Mouse (Mus musculus) heart, embryonic 13.5 days (tissue): ENCODE data around the gene Vps72. TPM values are rescaled to one million over a fixed set of nuclear protein-coding genes. Genes with fewer than 3 reads are reported as not detected.
A peak's percentile ranks its signal among the peaks of the same experiment; 100 is the strongest.

ENCODE experiments used
- ATAC-seq: fragments of 200-750 bp; cut with Nextera tagmentation; 2 replicates; pipeline ENCODE4 v1.8.0; 2017; ENCODE audit warnings: moderate TSS enrichment; ENCODE audit not compliant: insufficient number of reproducible peaks, low FRiP score, low TSS enrichment; ENCODE audit errors: extremely low read depth
- H3K27ac ChIP-seq: fragments of 300-500 bp; sonication (generic); replicated peaks from 2 replicates; pipeline ENCODE4 v1.5.1; 2015; ENCODE audit warnings: moderate library complexity, mild to moderate bottlenecking, inconsistent platforms
- H3K27me3 ChIP-seq: fragments of 300-500 bp; sonication (generic); replicated peaks from 2 replicates; pipeline ENCODE4 v1.6.1; 2015; ENCODE audit warnings: mild to moderate bottlenecking, inconsistent platforms
- H3K36me3 ChIP-seq: fragments of 300-500 bp; sonication (generic); 2 replicates; pipeline ENCODE4 v1.6.1; 2015; ENCODE audit warnings: mild to moderate bottlenecking, inconsistent platforms
- H3K4me1 ChIP-seq: fragments of 300-500 bp; sonication (generic); 2 replicates; pipeline ENCODE4 v1.6.1; 2015; ENCODE audit warnings: inconsistent platforms
- H3K4me2 ChIP-seq: fragments of 300-500 bp; sonication (generic); 2 replicates; pipeline ENCODE4 v1.6.1; 2015; ENCODE audit warnings: inconsistent platforms, mild to moderate bottlenecking, moderate library complexity
- H3K4me3 ChIP-seq: fragments of 300-500 bp; sonication (generic); 2 replicates; pipeline ENCODE4 v1.5.1; 2015; ENCODE audit warnings: moderate library complexity, mild to moderate bottlenecking, inconsistent platforms
- H3K9ac ChIP-seq: fragments of 300-500 bp; sonication (generic); 2 replicates; pipeline ENCODE4 v1.6.1; 2015; ENCODE audit warnings: inconsistent platforms, mild to moderate bottlenecking, moderate library complexity
- H3K9me3 ChIP-seq: fragments of 300-500 bp; sonication (generic); 2 replicates; pipeline ENCODE4 v1.6.1; 2016; ENCODE audit warnings: inconsistent platforms
- WGBS: fragments of 180-500 bp; shearing (Covaris S2); methylation state at CpG from one replicate; pipeline ENCODE4 v1.1.7; 2015; ENCODE audit warnings: mixed read lengths; 5-methylcytosine and 5-hydroxymethylcytosine counted together
- polyA plus RNA-seq: library from polyadenylated mRNA; unstranded; fragments of >200 nt; fragmentation: Nextera tagmentation; extraction: Ambion mirVana; gene quantifications from 2 replicates; pipeline ENCODE4 v1.2.1, GENCODE M21; 2015

Gene Vps72
- 98.9 and 100.0 TPM in 2 replicates for polyA plus RNA-seq

GRCm38 (mm10) chr3:95110911-95111726 lies at the start of gene Vps72:
Vps72 (plus strand) TSS chr3:95111022.
- peaks cover 21% of the 10 kb centered on the region for H3K36me3 ChIP-seq
- under 1% methylated on average over 54 of the region's 54 CpGs for WGBS
- H3K9me3 ChIP-seq, result no peaks in the 10 kb centered on the region
- H3K27ac ChIP-seq, result peak within 1 kb of the TSS; percentile 99
- H3K4me3 ChIP-seq, result peak within 1 kb of the TSS; percentile 86
- H3K4me2 ChIP-seq, result peak within 1 kb of the TSS; percentile 68
- peak; percentile 48; the same call in 1 of the 2 replicates for ATAC-seq
- no peaks in the 10 kb centered on the region for H3K27me3 ChIP-seq
- H3K9ac ChIP-seq, result peak within 1 kb of the TSS; percentile 95
- H3K4me1 ChIP-seq, result peaks cover 24% of the 10 kb centered on the region

- Histone ChIP-seq H3K9ac (no peak overlapping the region), H3K4me3 (no peak overlapping the region), H3K4me2 (no peak overlapping the region), H3K4me1 (peaks cover 4% of the 10 kb centered on the region; the same call in 1 of the 2 replicates), H3K27ac (no peak overlapping the region), H3K36me3 (peaks cover 99% of the 10 kb centered on the region), H3K27me3 (no peaks in the 10 kb centered on the region), H3K9me3 (no peaks in the 10 kb centered on the region)
- no peak for ATAC-seq
- 92% methylated on average over 4 of the region's 4 CpGs for WGBS
These were observed 47.1 kb upstream of the Vps72 start for GRCm38 (mm10) chr3:95063741-95064140.

DNA sequence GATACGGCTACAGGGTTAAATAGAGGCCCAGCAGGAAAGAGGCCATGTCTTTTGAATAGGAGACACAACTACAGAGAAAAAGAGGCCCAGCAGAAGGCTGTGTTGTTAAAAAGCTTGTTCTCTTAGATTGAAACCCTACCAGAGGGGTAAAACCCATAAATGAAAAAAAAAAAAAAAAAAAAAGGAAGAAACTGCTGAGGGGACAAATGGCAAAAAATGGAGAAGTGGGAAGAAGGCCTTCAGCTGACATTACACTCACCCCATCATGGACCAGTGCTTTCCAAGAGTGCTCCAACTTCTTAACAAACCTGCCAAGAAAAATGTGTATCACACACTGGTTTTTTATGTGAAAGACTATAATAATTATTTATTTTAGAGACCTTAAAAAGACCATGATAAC lies 45.3 kb upstream of the Vps72 start:
- Histone ChIP-seq H3K4me2 (no peak overlapping the region), H3K36me3 (peaks cover 98% of the 10 kb centered on the region), H3K4me1 (peaks cover 4% of the 10 kb centered on the region; the same call in 1 of the 2 replicates), H3K9me3 (no peaks in the 10 kb centered on the region), H3K27ac (no peak overlapping the region), H3K4me3 (no peak overlapping the region), H3K27me3 (no peaks in the 10 kb centered on the region), H3K9ac (no peak overlapping the region)
- WGBS, result 86% methylated on average over 1 of the region's 1 CpGs
- ATAC-seq, result no peak

GRCm38 (mm10) chr3:95066095-95066494 lies 44.7 kb upstream of the Vps72 start:
- ATAC-seq, result no peak
- 89% methylated on average over 6 of the region's 6 CpGs for WGBS
- Histone ChIP-seq H3K4me3 (no peak overlapping the region), H3K9me3 (no peaks in the 10 kb centered on the region), H3K36me3 (peaks cover 98% of the 10 kb centered on the region), H3K4me2 (no peak overlapping the region), H3K4me1 (peaks cover 4% of the 10 kb centered on the region; the same call in 1 of the 2 replicates), H3K9ac (no peak overlapping the region), H3K27ac (0 out of 2 replicates have a peak overlapping the region, but pooled peaks have one; percentile 1), H3K27me3 (no peaks in the 10 kb centered on the region)

- H3K4me1 ChIP-seq, result peaks cover 4% of the 10 kb centered on the region; the same call in 1 of the 2 replicates
- no peak overlapping the region for H3K9ac ChIP-seq
- no peaks in the 10 kb centered on the region for H3K27me3 ChIP-seq
- WGBS, result 64% methylated on average over 11 of the region's 11 CpGs
- no peaks in the 10 kb centered on the region for H3K9me3 ChIP-seq
- H3K4me2 ChIP-seq, result no peak overlapping the region
- H3K4me3 ChIP-seq, result no peak overlapping the region
- H3K36me3 ChIP-seq, result peaks cover 98% of the 10 kb centered on the region
- ATAC-seq, result no peak
- peak overlapping the region; percentile 28; the same call in 1 of the 2 replicates for H3K27ac ChIP-seq
These were observed 44.3 kb upstream of the Vps72 start for GRCm38 (mm10) chr3:95066570-95066969.

GRCm38 (mm10) chr3:95071606-95072005 lies 39.2 kb upstream of the Vps72 start:
- Histone ChIP-seq H3K4me2 (no peak overlapping the region), H3K36me3 (peaks cover 93% of the 10 kb centered on the region), H3K4me3 (no peak overlapping the region), H3K4me1 (0 out of 2 replicates have a peak, but pooled peaks cover 3% of the 10 kb centered on the region), H3K9ac (no peak overlapping the region), H3K9me3 (no peaks in the 10 kb centered on the region), H3K27me3 (no peaks in the 10 kb centered on the region), H3K27ac (no peak overlapping the region)
- 92% methylated on average over 2 of the region's 2 CpGs for WGBS
- no peak for ATAC-seq

- Histone ChIP-seq H3K36me3 (peaks cover 19% of the 10 kb centered on the region), H3K4me1 (no peaks in the 10 kb centered on the region), H3K9ac (no peak overlapping the region), H3K27me3 (no peaks in the 10 kb centered on the region), H3K4me2 (no peak overlapping the region), H3K4me3 (no peak overlapping the region), H3K9me3 (no peaks in the 10 kb centered on the region), H3K27ac (no peak overlapping the region)
- WGBS, result 95% methylated on average over 1 of the region's 1 CpGs
- ATAC-seq, result no peak
These were observed 22.8 kb upstream of the Vps72 start for GRCm38 (mm10) chr3:95088071-95088470.

- H3K36me3 ChIP-seq, result peaks cover 39% of the 10 kb centered on the region
- no peaks in the 10 kb centered on the region for H3K27me3 ChIP-seq
- no peaks in the 10 kb centered on the region for H3K9me3 ChIP-seq
- peaks cover 43% of the 10 kb centered on the region for H3K4me1 ChIP-seq
- H3K9ac ChIP-seq, result no peak overlapping the region
- no peak overlapping the region for H3K4me2 ChIP-seq
- ATAC-seq, result no peak
- H3K4me3 ChIP-seq, result no peak overlapping the region
- 36% methylated on average over 2 of the region's 2 CpGs for WGBS
- no peak overlapping the region for H3K27ac ChIP-seq
These were observed 10.0 kb upstream of the Vps72 start for GRCm38 (mm10) chr3:95100854-95101253.

DNA sequence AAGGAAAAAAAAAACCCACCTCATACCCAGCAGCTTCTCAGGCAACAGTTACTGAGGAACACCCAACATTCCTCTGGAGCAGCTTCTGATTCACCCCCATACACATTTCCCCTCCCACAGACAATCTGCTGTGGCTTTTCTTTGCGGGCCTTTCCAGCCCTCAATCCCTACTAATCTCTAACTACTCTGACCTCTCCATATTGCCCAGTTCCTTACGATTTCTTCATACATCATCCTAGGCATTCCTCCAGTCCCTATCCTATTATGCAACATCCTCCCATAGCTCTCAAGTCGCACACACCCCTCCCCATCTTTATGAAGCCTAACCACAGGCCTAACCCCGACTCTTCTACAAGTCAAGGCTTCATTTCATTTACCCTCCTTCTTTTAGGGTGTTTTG lies 5.7 kb upstream of the Vps72 start:
- peak overlapping the region; percentile 97 for H3K4me3 ChIP-seq
- H3K4me2 ChIP-seq, result peak overlapping the region; percentile 95
- 29% methylated on average over 4 of the region's 4 CpGs for WGBS
- no peak for ATAC-seq
- H3K4me1 ChIP-seq, result peaks cover 35% of the 10 kb centered on the region
- H3K36me3 ChIP-seq, result peaks cover 25% of the 10 kb centered on the region
- H3K9me3 ChIP-seq, result no peaks in the 10 kb centered on the region
- H3K27ac ChIP-seq, result peak overlapping the region; percentile 89
- H3K27me3 ChIP-seq, result no peaks in the 10 kb centered on the region
- peak overlapping the region; percentile 98 for H3K9ac ChIP-seq

GRCm38 (mm10) chr3:95105586-95106337 lies 5.1 kb upstream of the Vps72 start:
- Histone ChIP-seq H3K4me3 (peak overlapping the region; percentile 97), H3K4me2 (peak overlapping the region; percentile 95), H3K27ac (peak overlapping the region; percentile 89), H3K9me3 (no peaks in the 10 kb centered on the region), H3K9ac (peak overlapping the region; percentile 98), H3K4me1 (peaks cover 41% of the 10 kb centered on the region), H3K27me3 (no peaks in the 10 kb centered on the region), H3K36me3 (peaks cover 24% of the 10 kb centered on the region)
- no peak for ATAC-seq
- WGBS, result 0% methylated on average over 16 of the region's 16 CpGs

GRCm38 (mm10) chr3:95106338-95107117 lies 4.3 kb upstream of the Vps72 start, which contains the start of gene Pip5k1a:
Pip5k1a (minus strand) TSS chr3:95106930.
- H3K36me3 ChIP-seq, result peaks cover 17% of the 10 kb centered on the region
- H3K27me3 ChIP-seq, result no peaks in the 10 kb centered on the region
- H3K9me3 ChIP-seq, result no peaks in the 10 kb centered on the region
- peak within 1 kb of the TSS; percentile 98 for H3K9ac ChIP-seq
- H3K4me2 ChIP-seq, result peak within 1 kb of the TSS; percentile 95
- H3K27ac ChIP-seq, result peak within 1 kb of the TSS; percentile 89
- ATAC-seq, result peak; percentile 83
- H3K4me1 ChIP-seq, result peaks cover 36% of the 10 kb centered on the region
- H3K4me3 ChIP-seq, result peak within 1 kb of the TSS; percentile 97
- WGBS, result under 1% methylated on average over 51 of the region's 51 CpGs
